Mouse (Mus musculus) large intestine, adult 2 months (tissue): ENCODE measurements around the gene Mydgf. TPM values are rescaled to one million over a fixed set of nuclear protein-coding genes. Genes with fewer than 3 reads are reported as not detected.
A peak's percentile ranks its signal among the peaks of the same experiment; 100 is the strongest.

ENCODE experiments used
- DNase-seq: peaks from one replicate; pipeline ENCODE4 v3.0.0-alpha.2; 2012; ENCODE audit warnings: low read depth, low spot score
- WGBS: fragments of 180-500 bp; shearing (Covaris S2); methylation state at CpG from one replicate; pipeline ENCODE4 v1.1.7; 2018; 5-methylcytosine and 5-hydroxymethylcytosine counted together
- polyA plus RNA-seq: library from polyadenylated mRNA; depleted of rRNA; stranded (reverse); fragments of >200 nt; gene quantifications from 2 replicates; pipeline ENCODE4 v1.2.3, GENCODE M21; 2012; rRNA removed

Mydgf gene
- polyA plus RNA-seq = 112 and 113 TPM in 2 replicates

- DNase-seq = peak; percentile 74
- WGBS = under 1% methylated on average over 47 of the region's 47 CpGs
Measured at GRCm38 (mm10) chr17:56183658-56184103, at the start of gene Mydgf. Gene Mydgf, minus strand, starts transcription at chr17:56183920.

- WGBS = 46% methylated on average over 8 of the region's 8 CpGs
- DNase-seq = no peak
Measured at GRCm38 (mm10) chr17:56233389-56233788, 49.7 kb upstream of the Mydgf start.

GRCm38 (mm10) chr17:56229943-56230342 lies 46.2 kb upstream of the Mydgf start:
- WGBS = 64% methylated on average over 10 of the region's 10 CpGs
- no peak for DNase-seq

- no peak for DNase-seq
- WGBS = 68% methylated on average over 3 of the region's 3 CpGs
Measured at GRCm38 (mm10) chr17:56226566-56226965, 42.8 kb upstream of the Mydgf start.

GRCm38 (mm10) chr17:56224916-56225315 lies 41.2 kb upstream of the Mydgf start:
- 15% methylated on average over 1 of the region's 1 CpGs for WGBS

GRCm38 (mm10) chr17:56219805-56220204 lies 36.1 kb upstream of the Mydgf start:
- WGBS = 32% methylated on average over 3 of the region's 3 CpGs
- no peak for DNase-seq

More at GRCm38 (mm10) chr17:56224916-56225315, 41.2 kb upstream of the Mydgf start:
- no peak for DNase-seq

- no peak for DNase-seq
- WGBS = 22% methylated on average over 12 of the region's 12 CpGs
Measured at GRCm38 (mm10) chr17:56219251-56219650, 35.5 kb upstream of the Mydgf start.

GRCm38 (mm10) chr17:56218377-56219191 lies 34.9 kb upstream of the Mydgf start, which contains the start of gene Dpp9:
Gene Dpp9, minus strand, starts transcription at chr17:56218905.
- DNase-seq = peak; percentile 84
- WGBS = under 1% methylated on average over 69 of the region's 78 CpGs

GRCm38 (mm10) chr17:56217670-56218069 lies 34.0 kb upstream of the Mydgf start:
- no peak for DNase-seq
- 53% methylated on average over 13 of the region's 13 CpGs for WGBS

- no peak for DNase-seq
- WGBS = 94% methylated on average over 1 of the region's 1 CpGs
Measured at GRCm38 (mm10) chr17:56214229-56214628, 30.5 kb upstream of the Mydgf start.

GRCm38 (mm10) chr17:56212676-56213075 lies 29.0 kb upstream of the Mydgf start:
- 28% methylated on average over 6 of the region's 6 CpGs for WGBS
- DNase-seq = no peak

- WGBS = 87% methylated on average over 2 of the region's 2 CpGs
- DNase-seq = no peak
Measured at GRCm38 (mm10) chr17:56211090-56211489, 27.4 kb upstream of the Mydgf start.

- 53% methylated on average over 3 of the region's 3 CpGs for WGBS
- DNase-seq = no peak
Measured at GRCm38 (mm10) chr17:56208821-56209220, 25.1 kb upstream of the Mydgf start.

GRCm38 (mm10) chr17:56207963-56208530 lies 24.3 kb upstream of the Mydgf start:
- no peak for DNase-seq
- WGBS = 88% methylated on average over 9 of the region's 9 CpGs

- DNase-seq = no peak
- 42% methylated on average over 6 of the region's 6 CpGs for WGBS
Measured at GRCm38 (mm10) chr17:56206986-56207674, 23.4 kb upstream of the Mydgf start.

- no peak for DNase-seq
- WGBS = 43% methylated on average over 10 of the region's 10 CpGs
Measured at GRCm38 (mm10) chr17:56206276-56206884, 22.7 kb upstream of the Mydgf start.

- 71% methylated on average over 3 of the region's 3 CpGs for WGBS
- no peak for DNase-seq
Measured at GRCm38 (mm10) chr17:56203729-56204128, 20.0 kb upstream of the Mydgf start.

GRCm38 (mm10) chr17:56202476-56202875 lies 18.8 kb upstream of the Mydgf start:
- no peak for DNase-seq
- 94% methylated on average over 8 of the region's 8 CpGs for WGBS

- 73% methylated on average over 3 of the region's 3 CpGs for WGBS
- no peak for DNase-seq
Measured at GRCm38 (mm10) chr17:56201642-56202041, 17.9 kb upstream of the Mydgf start.

- DNase-seq = no peak
- WGBS = 84% methylated on average over 9 of the region's 9 CpGs
Measured at GRCm38 (mm10) chr17:56200586-56200985, 16.9 kb upstream of the Mydgf start.
